Mouse (Mus musculus) adrenal gland, postnatal 4 days (tissue): Measurements from ENCODE around the gene Lmod2. TPM values are rescaled to one million over a fixed set of nuclear protein-coding genes. Genes with fewer than 3 reads are reported as not detected.

Experiments
- DNase-seq, 2 experiments: peaks; one replicate each; pipeline ENCODE4 v3.0.0; 2021 to 2022; ENCODE audit warnings: low spot score in 2 of 2, mixed read lengths in 2 of 2
- long read RNA-seq, 2 experiments: library from polyadenylated mRNA; stranded (forward); transcript quantifications; one replicate each; pipeline ENCODE4 v2.0.0; 2021
- total RNA-seq, 2 experiments: library from RNA; stranded (reverse); gene quantifications; 2 replicates each; pipeline ENCODE4 v1.2.3; 2021

Lmod2 gene
- total RNA-seq: 1 to 10 TPM; 1.8 to 8.0 TPM
- long read RNA-seq, experiment 1, partial matches to known transcripts: 0 of 1 reads
- long read RNA-seq, experiment 1, other reads (novel, unspliced or antisense): 0 of 1 reads
- long read RNA-seq, experiment 2, partial matches to known transcripts: 1 of 1 reads
- long read RNA-seq, experiment 2, other reads (novel, unspliced or antisense): 0 of 1 reads

- DNase-seq: no peak
Observed at GRCm38 (mm10) chr6:24597500-24597899, at the start of gene Lmod2. Gene Lmod2, plus strand, starts transcription at chr6:24597762.

- DNase-seq: no peak
Observed at GRCm38 (mm10) chr6:24549801-24550200, 47.8 kb upstream of the Lmod2 start.

- no peak for DNase-seq
Observed at GRCm38 (mm10) chr6:24552046-24552445, 45.5 kb upstream of the Lmod2 start.

GRCm38 (mm10) chr6:24554427-24555086 lies 43.0 kb upstream of the Lmod2 start:
- DNase-seq: no peak

GRCm38 (mm10) chr6:24555488-24555887 lies 42.1 kb upstream of the Lmod2 start:
- no peak for DNase-seq

- no peak for DNase-seq
Observed at GRCm38 (mm10) chr6:24564081-24564480, 33.5 kb upstream of the Lmod2 start.

- DNase-seq: no peak
Observed at GRCm38 (mm10) chr6:24564886-24565285, 32.7 kb upstream of the Lmod2 start.

GRCm38 (mm10) chr6:24568963-24569362 lies 28.6 kb upstream of the Lmod2 start:
- DNase-seq: no peak

GRCm38 (mm10) chr6:24569711-24570110 lies 27.9 kb upstream of the Lmod2 start:
- no peak for DNase-seq

GRCm38 (mm10) chr6:24570278-24570677 lies 27.3 kb upstream of the Lmod2 start:
- no peak for DNase-seq

- DNase-seq: no peak
Observed at GRCm38 (mm10) chr6:24571126-24571525, 26.4 kb upstream of the Lmod2 start.

- DNase-seq: no peak
Observed at GRCm38 (mm10) chr6:24572431-24572830, 25.1 kb upstream of the Lmod2 start.

- no peak for DNase-seq
Observed at GRCm38 (mm10) chr6:24573319-24573718, 24.2 kb upstream of the Lmod2 start.

- DNase-seq: no peak
Observed at GRCm38 (mm10) chr6:24583456-24583855, 14.1 kb upstream of the Lmod2 start.

- no peak for DNase-seq
Observed at GRCm38 (mm10) chr6:24585431-24586310, 11.9 kb upstream of the Lmod2 start.

- no peak for DNase-seq
Observed at GRCm38 (mm10) chr6:24586885-24587284, 10.7 kb upstream of the Lmod2 start.

GRCm38 (mm10) chr6:24590282-24590681 lies 7.3 kb upstream of the Lmod2 start:
- DNase-seq: no peak

- DNase-seq: no peak
Observed at GRCm38 (mm10) chr6:24591525-24592218, 5.9 kb upstream of the Lmod2 start.

GRCm38 (mm10) chr6:24599179-24599578 lies 1.6 kb downstream of the Lmod2 start:
- no peak for DNase-seq

- DNase-seq: no peak
Observed at GRCm38 (mm10) chr6:24599639-24600038, 2.1 kb downstream of the Lmod2 start.

GRCm38 (mm10) chr6:24600134-24600533 lies 2.6 kb downstream of the Lmod2 start:
- no peak for DNase-seq
